Mouse (Mus musculus): Measurements from ENCODE around the gene Cdk15. TPM values are rescaled to one million over a fixed set of nuclear protein-coding genes. Genes with fewer than 3 reads are reported as not detected.

Cdk15 gene
- polyA plus RNA-seq, 1 experiment from 2014 or later = 0.79 TPM

- no peak overlapping the region for H3K4me2 ChIP-seq (ENCODE audit: low read depth, low read length)
- no peak for ATAC-seq (replicated peaks; ENCODE audit: insufficient number of reproducible peaks, low FRiP score, low TSS enrichment, low read depth)
- DNase-seq (ENCODE audit: low spot score) = no peak
- WGBS = 72% methylated on average over 6 of the region's 6 CpGs
- no peak overlapping the region for H3K4me3 ChIP-seq (ENCODE audit: low read depth, low read length)
- no peaks in the 10 kb centered on the region for H3K9me3 ChIP-seq (replicated peaks; ENCODE audit: control insufficient read depth, low read length)
- no peaks in the 10 kb centered on the region for H3K4me1 ChIP-seq (ENCODE audit: control insufficient read depth, insufficient read depth, low read length)
- no peak overlapping the region for H3K9ac ChIP-seq (replicated peaks; ENCODE audit: low read length)
- H3K36me3 ChIP-seq (replicated peaks; ENCODE audit: control insufficient read depth, insufficient read depth, low read depth, low read length) = no peaks in the 10 kb centered on the region
- no peaks in the 10 kb centered on the region for H3K27me3 ChIP-seq (ENCODE audit: control insufficient read depth, insufficient read depth, low read length)
- no peak overlapping the region for H3K27ac ChIP-seq (replicated peaks; ENCODE audit: low read depth, low read length)
Measured at GRCm38 (mm10) chr1:59385641-59386040, 128.9 kb downstream of the Cdk15 start.

- H3K4me3 ChIP-seq (ENCODE audit: low read depth, low read length) = no peak overlapping the region
- no peak overlapping the region for H3K9ac ChIP-seq (replicated peaks; ENCODE audit: low read length)
- H3K27ac ChIP-seq (replicated peaks; ENCODE audit: low read depth, low read length) = no peak overlapping the region
- no peaks in the 10 kb centered on the region for H3K36me3 ChIP-seq (replicated peaks; ENCODE audit: control insufficient read depth, insufficient read depth, low read depth, low read length)
- no peaks in the 10 kb centered on the region for H3K9me3 ChIP-seq (replicated peaks; ENCODE audit: control insufficient read depth, low read length)
- no peaks in the 10 kb centered on the region for H3K27me3 ChIP-seq (ENCODE audit: control insufficient read depth, insufficient read depth, low read length)
- H3K4me1 ChIP-seq (ENCODE audit: control insufficient read depth, insufficient read depth, low read length) = no peaks in the 10 kb centered on the region
- no peak overlapping the region for H3K4me2 ChIP-seq (ENCODE audit: low read depth, low read length)
- DNase-seq (ENCODE audit: low spot score) (no peak), ATAC-seq (replicated peaks; ENCODE audit: insufficient number of reproducible peaks, low FRiP score, low TSS enrichment, low read depth) (no peak)
- 44% methylated on average over 3 of the region's 3 CpGs for WGBS
Measured at GRCm38 (mm10) chr1:59387542-59388314, 131.0 kb downstream of the Cdk15 start.

- H3K27me3 ChIP-seq (ENCODE audit: control insufficient read depth, insufficient read depth, low read length) = no peaks in the 10 kb centered on the region
- H3K9me3 ChIP-seq (replicated peaks; ENCODE audit: control insufficient read depth, low read length) = no peaks in the 10 kb centered on the region
- ATAC-seq (replicated peaks; ENCODE audit: insufficient number of reproducible peaks, low FRiP score, low TSS enrichment, low read depth) (no peak), DNase-seq (ENCODE audit: low spot score) (no peak)
- no peaks in the 10 kb centered on the region for H3K36me3 ChIP-seq (replicated peaks; ENCODE audit: control insufficient read depth, insufficient read depth, low read depth, low read length)
- WGBS = 85% methylated on average over 6 of the region's 6 CpGs
- H3K9ac ChIP-seq (replicated peaks; ENCODE audit: low read length) = no peak overlapping the region
- H3K4me3 ChIP-seq (ENCODE audit: low read depth, low read length) = no peak overlapping the region
- no peaks in the 10 kb centered on the region for H3K4me1 ChIP-seq (ENCODE audit: control insufficient read depth, insufficient read depth, low read length)
- no peak overlapping the region for H3K27ac ChIP-seq (replicated peaks; ENCODE audit: low read depth, low read length)
- H3K4me2 ChIP-seq (ENCODE audit: low read depth, low read length) = no peak overlapping the region
Measured at GRCm38 (mm10) chr1:59389181-59389580, 132.5 kb downstream of the Cdk15 start.

GRCm38 (mm10) chr1:59391736-59392135 is 135.0 kb downstream of the Cdk15 start:
- no peaks in the 10 kb centered on the region for H3K27me3 ChIP-seq (ENCODE audit: control insufficient read depth, insufficient read depth, low read length)
- no peak overlapping the region for H3K4me3 ChIP-seq (ENCODE audit: low read depth, low read length)
- no peak for ATAC-seq (replicated peaks; ENCODE audit: insufficient number of reproducible peaks, low FRiP score, low TSS enrichment, low read depth)
- H3K9ac ChIP-seq (replicated peaks; ENCODE audit: low read length) = no peak overlapping the region
- H3K4me2 ChIP-seq (ENCODE audit: low read depth, low read length) = no peak overlapping the region
- H3K4me1 ChIP-seq (ENCODE audit: control insufficient read depth, insufficient read depth, low read length) = no peaks in the 10 kb centered on the region
- no peaks in the 10 kb centered on the region for H3K9me3 ChIP-seq (replicated peaks; ENCODE audit: control insufficient read depth, low read length)
- no peaks in the 10 kb centered on the region for H3K36me3 ChIP-seq (replicated peaks; ENCODE audit: control insufficient read depth, insufficient read depth, low read depth, low read length)
- no peak for DNase-seq (ENCODE audit: low spot score)
- WGBS = 59% methylated on average over 3 of the region's 3 CpGs
- no peak overlapping the region for H3K27ac ChIP-seq (replicated peaks; ENCODE audit: low read depth, low read length)

GRCm38 (mm10) chr1:59394072-59394471 is 137.4 kb downstream of the Cdk15 start:
- no peak overlapping the region for H3K27ac ChIP-seq (replicated peaks; ENCODE audit: low read depth, low read length)
- no peaks in the 10 kb centered on the region for H3K4me1 ChIP-seq (ENCODE audit: control insufficient read depth, insufficient read depth, low read length)
- no peaks in the 10 kb centered on the region for H3K27me3 ChIP-seq (ENCODE audit: control insufficient read depth, insufficient read depth, low read length)
- H3K9ac ChIP-seq (replicated peaks; ENCODE audit: low read length) = no peak overlapping the region
- H3K36me3 ChIP-seq (replicated peaks; ENCODE audit: control insufficient read depth, insufficient read depth, low read depth, low read length) = no peaks in the 10 kb centered on the region
- H3K4me3 ChIP-seq (ENCODE audit: low read depth, low read length) = no peak overlapping the region
- no peak for ATAC-seq (replicated peaks; ENCODE audit: insufficient number of reproducible peaks, low FRiP score, low TSS enrichment, low read depth)
- 78% methylated on average over 4 of the region's 4 CpGs for WGBS
- H3K4me2 ChIP-seq (ENCODE audit: low read depth, low read length) = no peak overlapping the region
- no peak for DNase-seq (ENCODE audit: low spot score)
- no peaks in the 10 kb centered on the region for H3K9me3 ChIP-seq (replicated peaks; ENCODE audit: control insufficient read depth, low read length)

GRCm38 (mm10) chr1:59394616-59395015 is 137.9 kb downstream of the Cdk15 start:
- Histone ChIP-seq H3K9ac (replicated peaks; ENCODE audit: low read length) (peak overlapping the region; percentile 18; the same call in 1 of the 2 replicates), H3K4me1 (ENCODE audit: control insufficient read depth, insufficient read depth, low read length) (no peaks in the 10 kb centered on the region), H3K36me3 (replicated peaks; ENCODE audit: control insufficient read depth, insufficient read depth, low read depth, low read length) (no peaks in the 10 kb centered on the region), H3K27ac (replicated peaks; ENCODE audit: low read depth, low read length) (no peak overlapping the region), H3K4me3 (ENCODE audit: low read depth, low read length) (no peak overlapping the region), H3K9me3 (replicated peaks; ENCODE audit: control insufficient read depth, low read length) (no peaks in the 10 kb centered on the region), H3K27me3 (ENCODE audit: control insufficient read depth, insufficient read depth, low read length) (no peaks in the 10 kb centered on the region), H3K4me2 (ENCODE audit: low read depth, low read length) (no peak overlapping the region)
- ATAC-seq (replicated peaks; ENCODE audit: insufficient number of reproducible peaks, low FRiP score, low TSS enrichment, low read depth) = no peak
- WGBS = 23% methylated on average over 6 of the region's 6 CpGs
- DNase-seq (ENCODE audit: low spot score) = peak; percentile 30

GRCm38 (mm10) chr1:59395992-59396391 is 139.3 kb downstream of the Cdk15 start:
- no peak overlapping the region for H3K9ac ChIP-seq (replicated peaks; ENCODE audit: low read length)
- H3K9me3 ChIP-seq (replicated peaks; ENCODE audit: control insufficient read depth, low read length) = no peaks in the 10 kb centered on the region
- H3K36me3 ChIP-seq (replicated peaks; ENCODE audit: control insufficient read depth, insufficient read depth, low read depth, low read length) = no peaks in the 10 kb centered on the region
- no peak overlapping the region for H3K27ac ChIP-seq (replicated peaks; ENCODE audit: low read depth, low read length)
- no peaks in the 10 kb centered on the region for H3K4me1 ChIP-seq (ENCODE audit: control insufficient read depth, insufficient read depth, low read length)
- DNase-seq (ENCODE audit: low spot score) (no peak), ATAC-seq (replicated peaks; ENCODE audit: insufficient number of reproducible peaks, low FRiP score, low TSS enrichment, low read depth) (no peak)
- no peak overlapping the region for H3K4me3 ChIP-seq (ENCODE audit: low read depth, low read length)
- no peak overlapping the region for H3K4me2 ChIP-seq (ENCODE audit: low read depth, low read length)
- no peaks in the 10 kb centered on the region for H3K27me3 ChIP-seq (ENCODE audit: control insufficient read depth, insufficient read depth, low read length)
- 39% methylated on average over 2 of the region's 2 CpGs for WGBS

GRCm38 (mm10) chr1:59399554-59400325 is 143.0 kb downstream of the Cdk15 start:
- H3K27me3 ChIP-seq (ENCODE audit: control insufficient read depth, insufficient read depth, low read length) = no peaks in the 10 kb centered on the region
- 44% methylated on average over 2 of the region's 2 CpGs for WGBS

More at GRCm38 (mm10) chr1:59399554-59400325, 143.0 kb downstream of the Cdk15 start:
- Histone ChIP-seq H3K4me1 (ENCODE audit: control insufficient read depth, insufficient read depth, low read length) (no peaks in the 10 kb centered on the region), H3K9me3 (replicated peaks; ENCODE audit: control insufficient read depth, low read length) (no peaks in the 10 kb centered on the region), H3K36me3 (replicated peaks; ENCODE audit: control insufficient read depth, insufficient read depth, low read depth, low read length) (no peaks in the 10 kb centered on the region), H3K9ac (replicated peaks; ENCODE audit: low read length) (no peak overlapping the region), H3K27ac (replicated peaks; ENCODE audit: low read depth, low read length) (no peak overlapping the region), H3K4me3 (ENCODE audit: low read depth, low read length) (no peak overlapping the region), H3K4me2 (ENCODE audit: low read depth, low read length) (no peak overlapping the region)
- DNase-seq (ENCODE audit: low spot score) = peak; percentile 39
- no peak for ATAC-seq (replicated peaks; ENCODE audit: insufficient number of reproducible peaks, low FRiP score, low TSS enrichment, low read depth)

All from embryonic facial prominence, embryonic 11.5 days (tissue).